Comparison of ENCODE assay signal across 26 mouse cellular contexts in genomic region chr13:99263159-99263783, GRCm38 (mm10).
A peak's percentile ranks its signal among the peaks of the same experiment; 100 is the strongest.
DNase-seq lines count a peak whose midpoint lies in the region; ATAC-seq and TF ChIP-seq lines count a peak whose summit lies in the region.
"Had no signal": no experiment of that assay in that cellular context is flagged by ENCODE, and none has a peak within 500 bp of the region (broad histone marks: within the 10 kb centered on the region; RNA-seq: fewer than 3 reads in every experiment).

No protein-coding gene starts in this region.

- TF ChIP-seq CTCF in CH12.LX (conservative IDR thresholded peaks at IDR 0.05 in 1 of 2, IDR thresholded peaks at IDR 0.05 in 1 of 2; ENCODE audit: low read depth in 2 of 2, low read length in 2 of 2) = no peak

- in situ Hi-C loops in CH12.LX (cut with MboI; ENCODE audit: low pct_ligation_motif_present, low pct_unique_long_range_greater_than_20kb, low sequenced_read_pairs) = no loop called here

- no peaks in the 10 kb centered on the region for H3K27me3 ChIP-seq in heart, embryonic 10.5 days (ENCODE audit: insufficient read depth, poor library complexity, severe bottlenecking)
- H3K27me3 ChIP-seq in midbrain, embryonic 11.5 days (ENCODE audit: control insufficient read depth, insufficient read depth, low read length) = no peaks in the 10 kb centered on the region
- H3K27me3 ChIP-seq in midbrain, embryonic 15.5 days (replicated peaks) = no peaks in the 10 kb centered on the region
- peaks cover 24% of the 10 kb centered on the region for H3K27me3 ChIP-seq in CH12.LX (replicated peaks)
- no peaks in the 10 kb centered on the region for H3K27me3 ChIP-seq in hindbrain, embryonic 10.5 days (ENCODE audit: insufficient read depth, poor library complexity, severe bottlenecking)
- H3K27me3 ChIP-seq: embryonic facial prominence, embryonic 13.5 days; embryonic facial prominence, embryonic 15.5 days; forebrain, embryonic 12.5 days had no signal

- H3K27ac ChIP-seq in heart, embryonic 10.5 days = no peak overlapping the region
- no peak overlapping the region for H3K27ac ChIP-seq in midbrain, embryonic 11.5 days (ENCODE audit: low read depth, low read length)
- H3K27ac ChIP-seq in midbrain, embryonic 15.5 days = no peak overlapping the region
- no peak overlapping the region for H3K27ac ChIP-seq in CH12.LX (ENCODE audit: insufficient read depth, low read depth)
- H3K27ac ChIP-seq in hindbrain, embryonic 10.5 days = no peak overlapping the region
- H3K27ac ChIP-seq: embryonic facial prominence, embryonic 13.5 days; embryonic facial prominence, embryonic 15.5 days; forebrain, embryonic 10.5 days; forebrain, embryonic 12.5 days had no signal

- no peak overlapping the region for H3K9ac ChIP-seq in midbrain, embryonic 11.5 days (ENCODE audit: low read length)
- no peak overlapping the region for H3K9ac ChIP-seq in midbrain, embryonic 15.5 days
- H3K9ac ChIP-seq in CH12.LX (ENCODE audit: insufficient read depth, low read depth) = no peak overlapping the region
- H3K9ac ChIP-seq: embryonic facial prominence, embryonic 13.5 days; embryonic facial prominence, embryonic 15.5 days; forebrain, embryonic 12.5 days had no signal

- TF ChIP-seq RAD21 in CH12.LX (IDR thresholded peaks at IDR 0.05; ENCODE audit: low read depth, low read length) = no peak

- TF ChIP-seq EP300 in CH12.LX (IDR thresholded peaks at IDR 0.05; ENCODE audit: low read length) = peak; percentile 76

- 77% methylated on average over 4 of the region's 4 CpGs for WGBS in heart, embryonic 10.5 days
- 75% methylated on average over 4 of the region's 4 CpGs for WGBS in midbrain, embryonic 11.5 days
- 67% methylated on average over 4 of the region's 4 CpGs for WGBS in midbrain, embryonic 15.5 days
- 78% methylated on average over 4 of the region's 4 CpGs for WGBS in hindbrain, embryonic 10.5 days

- no peak for ATAC-seq in midbrain, embryonic 11.5 days (ENCODE audit: low FRiP score)
- ATAC-seq in midbrain, embryonic 15.5 days (replicated peaks) = no peak
- ATAC-seq: CD4-positive, CD25-positive, alpha-beta regulatory T cell, adult 4 months; forebrain, embryonic 14.5 days; forebrain, embryonic 16.5 days had no signal

- no peak overlapping the region for H3K4me3 ChIP-seq in heart, embryonic 10.5 days
- H3K4me3 ChIP-seq in midbrain, embryonic 11.5 days (ENCODE audit: low read depth, low read length) = no peak overlapping the region
- no peak overlapping the region for H3K4me3 ChIP-seq in midbrain, embryonic 15.5 days
- no peak overlapping the region for H3K4me3 ChIP-seq in CH12.LX (replicated peaks in 1 of 3; ENCODE audit: low read depth in 2 of 3, low read length in 2 of 3, poor library complexity in 1 of 3)
- no peak overlapping the region for H3K4me3 ChIP-seq in hindbrain, embryonic 10.5 days
- H3K4me3 ChIP-seq: embryonic facial prominence, embryonic 13.5 days; embryonic facial prominence, embryonic 15.5 days; erythroblast, embryonic 14.5 days; forebrain, embryonic 10.5 days; forebrain, embryonic 12.5 days had no signal

- no peak for TF ChIP-seq POLR2A in CH12.LX (IDR thresholded peaks at IDR 0.05; ENCODE audit: low read depth, low read length)

- dilution Hi-C loops in CH12.LX (cut with MboI; ENCODE audit: extremely low pct_ligation_motif_present, extremely low pct_unique_long_range_greater_than_20kb, low sequenced_read_pairs) = no loop called here

- H3K36me3 ChIP-seq in heart, embryonic 10.5 days = no peaks in the 10 kb centered on the region
- no peaks in the 10 kb centered on the region for H3K36me3 ChIP-seq in midbrain, embryonic 11.5 days (ENCODE audit: control insufficient read depth, insufficient read depth, low read length)
- no peaks in the 10 kb centered on the region for H3K36me3 ChIP-seq in midbrain, embryonic 15.5 days (replicated peaks)
- H3K36me3 ChIP-seq in CH12.LX (replicated peaks in 1 of 2; ENCODE audit: control insufficient read depth in 1 of 2, insufficient read depth in 1 of 2, low read length in 1 of 2) = no peaks in the 10 kb centered on the region
- H3K36me3 ChIP-seq in hindbrain, embryonic 10.5 days = no peaks in the 10 kb centered on the region
- H3K36me3 ChIP-seq: embryonic facial prominence, embryonic 13.5 days; embryonic facial prominence, embryonic 15.5 days; forebrain, embryonic 10.5 days; forebrain, embryonic 12.5 days had no signal

- H3K79me2 ChIP-seq in CH12.LX (replicated peaks; ENCODE audit: control insufficient read depth, extremely low read depth, insufficient read depth, poor library complexity, severe bottlenecking) = no peaks in the 10 kb centered on the region

- DNase-seq in heart, embryonic 10.5 days (ENCODE audit: low spot score) = peak; percentile 35
- DNase-seq in heart, postnatal 4 days = no peak
- DNase-seq in midbrain, embryonic 11.5 days (ENCODE audit: low spot score, missing footprints) = peak; percentile 81
- DNase-seq in 416B (ENCODE audit: low read depth) (peak; percentile 11), CH12.LX (ENCODE audit: extremely low read depth) (no peak)
- DNase-seq in hindbrain, embryonic 10.5 days (ENCODE audit: low spot score) = no peak
- DNase-seq: adrenal gland, adult 2 months; adrenal gland, postnatal 10 days; adrenal gland, postnatal 25 days; B cell, adult 2 months; cerebellum, adult 11 months; cerebellum, adult 18-20 months; cerebellum, adult 8-10 months; cerebellum, adult 9-11 months; cerebellum, postnatal 14 days; cerebellum, postnatal 36 days; embryo, embryonic 11 days had no signal

- H3K4me2 ChIP-seq in midbrain, embryonic 11.5 days = no peak overlapping the region
- H3K4me2 ChIP-seq in midbrain, embryonic 15.5 days = no peak overlapping the region
- H3K4me2 ChIP-seq in CH12.LX (ENCODE audit: insufficient read depth, low read depth, poor library complexity, severe bottlenecking) = peak overlapping the region; percentile 1; the same call in 1 of the 2 replicates
- H3K4me2 ChIP-seq: embryonic facial prominence, embryonic 13.5 days; embryonic facial prominence, embryonic 15.5 days; forebrain, embryonic 12.5 days had no signal

- no peaks in the 10 kb centered on the region for H3K4me1 ChIP-seq in heart, embryonic 10.5 days
- H3K4me1 ChIP-seq in midbrain, embryonic 11.5 days (ENCODE audit: control insufficient read depth, insufficient read depth, low read length) = no peaks in the 10 kb centered on the region
- H3K4me1 ChIP-seq in midbrain, embryonic 15.5 days = no peaks in the 10 kb centered on the region
- peaks cover 15 to 16% of the 10 kb centered on the region in 2 experiments for H3K4me1 ChIP-seq in CH12.LX (ENCODE audit: control insufficient read depth in 1 of 2, insufficient read depth in 2 of 2)
- no peaks in the 10 kb centered on the region for H3K4me1 ChIP-seq in hindbrain, embryonic 10.5 days (replicated peaks)
- H3K4me1 ChIP-seq: embryonic facial prominence, embryonic 13.5 days; embryonic facial prominence, embryonic 15.5 days; forebrain, embryonic 10.5 days; forebrain, embryonic 12.5 days had no signal

- H3K9me3 ChIP-seq in heart, embryonic 10.5 days = no peaks in the 10 kb centered on the region
- no peaks in the 10 kb centered on the region for H3K9me3 ChIP-seq in midbrain, embryonic 11.5 days (ENCODE audit: control insufficient read depth, low read length)
- no peaks in the 10 kb centered on the region for H3K9me3 ChIP-seq in midbrain, embryonic 15.5 days
- no peaks in the 10 kb centered on the region for H3K9me3 ChIP-seq in CH12.LX (replicated peaks; ENCODE audit: low read length)
- H3K9me3 ChIP-seq in hindbrain, embryonic 10.5 days = no peaks in the 10 kb centered on the region
- H3K9me3 ChIP-seq: embryonic facial prominence, embryonic 13.5 days; embryonic facial prominence, embryonic 15.5 days; forebrain, embryonic 10.5 days; forebrain, embryonic 12.5 days had no signal

TF ChIP-seq in CH12.LX, 34 proteins besides CTCF, POLR2A, EP300 and RAD21 (continues in another document):
- TF ChIP-seq MEF2A (IDR thresholded peaks at IDR 0.05; ENCODE audit: borderline replicate concordance, low read depth, low read length) = peak; percentile 49; the same call in 1 of the 2 replicates
- no peak for TF ChIP-seq CHD1 (IDR thresholded peaks at IDR 0.05; ENCODE audit: low read depth, low read length)
- TF ChIP-seq CHD2 (IDR thresholded peaks at IDR 0.05; ENCODE audit: low read length) = 0 out of 2 replicates have a peak, but pooled peaks have one; percentile 16
- TF ChIP-seq TBP (conservative IDR thresholded peaks at IDR 0.05; ENCODE audit: low read depth, low read length) = no peak
- TF ChIP-seq ZKSCAN1 (IDR thresholded peaks at IDR 0.05; ENCODE audit: borderline replicate concordance, low read depth, low read length) = no peak
- TF ChIP-seq BHLHE40 (IDR thresholded peaks at IDR 0.05; ENCODE audit: low read depth, low read length) = 0 out of 2 replicates have a peak, but pooled peaks have one; percentile 49
- TF ChIP-seq KAT2A (IDR thresholded peaks at IDR 0.05; ENCODE audit: insufficient replicate concordance, low read length) = no peak
- TF ChIP-seq USF2 (conservative IDR thresholded peaks at IDR 0.05; ENCODE audit: low read depth, low read length) = no peak
- TF ChIP-seq ELF1 (IDR thresholded peaks at IDR 0.05; ENCODE audit: low read depth, low read length) = peak; percentile 40; the same call in 1 of the 2 replicates
- TF ChIP-seq MXI1 (IDR thresholded peaks at IDR 0.05; ENCODE audit: low read depth, low read length) = no peak
- TF ChIP-seq MAFK (IDR thresholded peaks at IDR 0.05; ENCODE audit: insufficient replicate concordance, low read length) = no peak
- TF ChIP-seq ETS1 (conservative IDR thresholded peaks at IDR 0.05; ENCODE audit: low read depth, low read length) = peak; percentile 47; the same call in 1 of the 2 replicates
- TF ChIP-seq HCFC1 (IDR thresholded peaks at IDR 0.05; ENCODE audit: low read depth, low read length) = no peak
- TF ChIP-seq MAZ (IDR thresholded peaks at IDR 0.05; ENCODE audit: low read depth, low read length) = no peak
- TF ChIP-seq ZMIZ1 (IDR thresholded peaks at IDR 0.05; ENCODE audit: low read depth, low read length) = no peak
- no peak for TF ChIP-seq USF1 (IDR thresholded peaks at IDR 0.05; ENCODE audit: low read depth, low read length)
- TF ChIP-seq MYC (IDR thresholded peaks at IDR 0.05; ENCODE audit: low read depth, low read length) = no peak
- TF ChIP-seq E2F4 (IDR thresholded peaks at IDR 0.05; ENCODE audit: insufficient replicate concordance, low read depth, low read length) = no peak
- peak; percentile 45; the same call in 1 of the 2 replicates for TF ChIP-seq MAX (IDR thresholded peaks at IDR 0.05; ENCODE audit: low read length)
- no peak for TF ChIP-seq UBTF (IDR thresholded peaks at IDR 0.05; ENCODE audit: low read depth, low read length)
- TF ChIP-seq SMC3 (IDR thresholded peaks at IDR 0.05; ENCODE audit: low read depth, low read length) = no peak
- no peak for TF ChIP-seq GABPA (IDR thresholded peaks at IDR 0.05; ENCODE audit: insufficient replicate concordance, low read depth, low read length)
- TF ChIP-seq NELFE (IDR thresholded peaks at IDR 0.05; ENCODE audit: low read depth, low read length) = no peak
- no peak for TF ChIP-seq TCF12 (IDR thresholded peaks at IDR 0.05; ENCODE audit: low read depth, low read length)
- TF ChIP-seq ZC3H11A (IDR thresholded peaks at IDR 0.05; ENCODE audit: low read depth, low read length) = no peak

Comparison
In these comparisons a context has a peak if more than half of its experiments do, and no peak if none do; other contexts are left out.
1. DNase-seq: peak in heart, embryonic 10.5 days (single experiment), midbrain, embryonic 11.5 days (single experiment) and 416B (single experiment); none in heart, postnatal 4 days (single experiment), CH12.LX (single experiment) and hindbrain, embryonic 10.5 days (single experiment).